Mouse (Mus musculus): ENCODE measurements around the gene Ankrd50. TPM values are rescaled to one million over a fixed set of nuclear protein-coding genes. Genes with fewer than 3 reads are reported as not detected.

The Ankrd50 gene
- polyA plus RNA-seq, 1 experiment from 2014 or later, result 27.5 TPM

GRCm38 (mm10) chr3:38434486-38434885 is 50.2 kb downstream of the Ankrd50 start:
- no peak overlapping the region for H3K9ac ChIP-seq (replicated peaks)
- 93% methylated on average over 2 of the region's 2 CpGs for WGBS
- H3K27ac ChIP-seq, result no peak overlapping the region
- H3K4me1 ChIP-seq (replicated peaks), result peaks cover 7% of the 10 kb centered on the region; the same call in 1 of the 2 replicates
- no peak for ATAC-seq (ENCODE audit: insufficient number of reproducible peaks, insufficient read depth, low FRiP score, low TSS enrichment, low read depth)
- H3K27me3 ChIP-seq, result no peaks in the 10 kb centered on the region
- no peaks in the 10 kb centered on the region for H3K36me3 ChIP-seq
- no peak overlapping the region for H3K4me2 ChIP-seq
- no peaks in the 10 kb centered on the region for H3K9me3 ChIP-seq
- H3K4me3 ChIP-seq (replicated peaks), result no peak overlapping the region

GRCm38 (mm10) chr3:38433495-38434464 is 50.9 kb downstream of the Ankrd50 start:
- H3K9ac ChIP-seq (replicated peaks), result no peak overlapping the region
- H3K27ac ChIP-seq, result no peak overlapping the region
- peaks cover 7% of the 10 kb centered on the region; the same call in 1 of the 2 replicates for H3K4me1 ChIP-seq (replicated peaks)

GRCm38 (mm10) chr3:38431461-38431860 is 53.2 kb downstream of the Ankrd50 start:
- Histone ChIP-seq H3K9me3 (no peaks in the 10 kb centered on the region), H3K9ac (replicated peaks) (no peak overlapping the region), H3K4me3 (replicated peaks) (no peak overlapping the region), H3K27ac (no peak overlapping the region), H3K27me3 (no peaks in the 10 kb centered on the region), H3K4me1 (replicated peaks) (peaks cover 7% of the 10 kb centered on the region; the same call in 1 of the 2 replicates), H3K4me2 (no peak overlapping the region), H3K36me3 (no peaks in the 10 kb centered on the region)
- 81% methylated on average over 5 of the region's 5 CpGs for WGBS
- no peak for ATAC-seq (ENCODE audit: insufficient number of reproducible peaks, insufficient read depth, low FRiP score, low TSS enrichment, low read depth)

More at GRCm38 (mm10) chr3:38433495-38434464, 50.9 kb downstream of the Ankrd50 start:
- Histone ChIP-seq H3K4me3 (replicated peaks) (no peak overlapping the region), H3K4me2 (no peak overlapping the region), H3K9me3 (no peaks in the 10 kb centered on the region), H3K36me3 (no peaks in the 10 kb centered on the region), H3K27me3 (no peaks in the 10 kb centered on the region)
- WGBS, result 24% methylated on average over 11 of the region's 11 CpGs
- ATAC-seq (ENCODE audit: insufficient number of reproducible peaks, insufficient read depth, low FRiP score, low TSS enrichment, low read depth), result no peak

- Histone ChIP-seq H3K4me2 (no peak overlapping the region), H3K9ac (replicated peaks) (no peak overlapping the region), H3K4me1 (replicated peaks) (peaks cover 7% of the 10 kb centered on the region; the same call in 1 of the 2 replicates), H3K27ac (no peak overlapping the region), H3K27me3 (no peaks in the 10 kb centered on the region), H3K4me3 (replicated peaks) (no peak overlapping the region), H3K36me3 (no peaks in the 10 kb centered on the region), H3K9me3 (no peaks in the 10 kb centered on the region)
- no peak for ATAC-seq (ENCODE audit: insufficient number of reproducible peaks, insufficient read depth, low FRiP score, low TSS enrichment, low read depth)
- WGBS, result 75% methylated on average over 6 of the region's 6 CpGs
These were observed 53.6 kb downstream of the Ankrd50 start for GRCm38 (mm10) chr3:38431042-38431441.

GRCm38 (mm10) chr3:38427200-38427599 is 57.4 kb downstream of the Ankrd50 start:
- Histone ChIP-seq H3K27me3 (no peaks in the 10 kb centered on the region), H3K4me3 (replicated peaks) (no peak overlapping the region), H3K9me3 (no peaks in the 10 kb centered on the region), H3K9ac (replicated peaks) (no peak overlapping the region), H3K36me3 (no peaks in the 10 kb centered on the region), H3K4me2 (no peak overlapping the region), H3K27ac (no peak overlapping the region), H3K4me1 (replicated peaks) (no peaks in the 10 kb centered on the region)
- 79% methylated on average over 1 of the region's 1 CpGs for WGBS
- no peak for ATAC-seq (ENCODE audit: insufficient number of reproducible peaks, insufficient read depth, low FRiP score, low TSS enrichment, low read depth)

GRCm38 (mm10) chr3:38423966-38424365 is 60.7 kb downstream of the Ankrd50 start:
- H3K9ac ChIP-seq (replicated peaks), result no peak overlapping the region
- H3K27ac ChIP-seq, result no peak overlapping the region
- H3K4me2 ChIP-seq, result no peak overlapping the region
- H3K4me3 ChIP-seq (replicated peaks), result no peak overlapping the region
- no peaks in the 10 kb centered on the region for H3K36me3 ChIP-seq
- 73% methylated on average over 4 of the region's 4 CpGs for WGBS
- no peak for ATAC-seq (ENCODE audit: insufficient number of reproducible peaks, insufficient read depth, low FRiP score, low TSS enrichment, low read depth)
- H3K27me3 ChIP-seq, result no peaks in the 10 kb centered on the region
- H3K4me1 ChIP-seq (replicated peaks), result no peaks in the 10 kb centered on the region
- no peaks in the 10 kb centered on the region for H3K9me3 ChIP-seq

- Histone ChIP-seq H3K36me3 (no peaks in the 10 kb centered on the region), H3K27me3 (no peaks in the 10 kb centered on the region), H3K27ac (no peak overlapping the region), H3K4me2 (no peak overlapping the region), H3K9me3 (no peaks in the 10 kb centered on the region), H3K4me3 (replicated peaks) (no peak overlapping the region), H3K9ac (replicated peaks) (no peak overlapping the region), H3K4me1 (replicated peaks) (no peaks in the 10 kb centered on the region)
- no peak for ATAC-seq (ENCODE audit: insufficient number of reproducible peaks, insufficient read depth, low FRiP score, low TSS enrichment, low read depth)
- WGBS, result 84% methylated on average over 3 of the region's 3 CpGs
These were observed 64.7 kb downstream of the Ankrd50 start for GRCm38 (mm10) chr3:38419896-38420295.

- no peaks in the 10 kb centered on the region for H3K4me1 ChIP-seq (replicated peaks)
- no peaks in the 10 kb centered on the region for H3K36me3 ChIP-seq
- no peak overlapping the region for H3K27ac ChIP-seq
- ATAC-seq (ENCODE audit: insufficient number of reproducible peaks, insufficient read depth, low FRiP score, low TSS enrichment, low read depth), result no peak
- H3K9ac ChIP-seq (replicated peaks), result no peak overlapping the region
- no peaks in the 10 kb centered on the region for H3K27me3 ChIP-seq
- H3K4me3 ChIP-seq (replicated peaks), result no peak overlapping the region
- 60% methylated on average over 3 of the region's 3 CpGs for WGBS
- H3K4me2 ChIP-seq, result no peak overlapping the region
- H3K9me3 ChIP-seq, result no peaks in the 10 kb centered on the region
These were observed 69.2 kb downstream of the Ankrd50 start for GRCm38 (mm10) chr3:38415292-38415930.

Measured in limb, embryonic 12.5 days (tissue).